Mouse (Mus musculus) bone marrow macrophage, adult 2 months (primary cell): ENCODE measurements at regions not wholly inside any gene's neighbourhood (a gene's known extent, or its start where the extent isn't known, plus 50 kb on each side); places are given as distances from the start of the nearest gene placed in this dataset.

Experiments used
- CTCF ChIP-seq: IDR thresholded peaks from 2 replicates; pipeline ENCODE4 v1.5.1; 2012; ENCODE audit warnings: low read depth, mild to moderate bottlenecking, low read length, moderate library complexity
- POLR2A ChIP-seq: IDR thresholded peaks from 2 replicates; pipeline ENCODE4 v1.6.1; 2012; ENCODE audit warnings: mild to moderate bottlenecking, low read depth, low read length, borderline replicate concordance

DNA sequence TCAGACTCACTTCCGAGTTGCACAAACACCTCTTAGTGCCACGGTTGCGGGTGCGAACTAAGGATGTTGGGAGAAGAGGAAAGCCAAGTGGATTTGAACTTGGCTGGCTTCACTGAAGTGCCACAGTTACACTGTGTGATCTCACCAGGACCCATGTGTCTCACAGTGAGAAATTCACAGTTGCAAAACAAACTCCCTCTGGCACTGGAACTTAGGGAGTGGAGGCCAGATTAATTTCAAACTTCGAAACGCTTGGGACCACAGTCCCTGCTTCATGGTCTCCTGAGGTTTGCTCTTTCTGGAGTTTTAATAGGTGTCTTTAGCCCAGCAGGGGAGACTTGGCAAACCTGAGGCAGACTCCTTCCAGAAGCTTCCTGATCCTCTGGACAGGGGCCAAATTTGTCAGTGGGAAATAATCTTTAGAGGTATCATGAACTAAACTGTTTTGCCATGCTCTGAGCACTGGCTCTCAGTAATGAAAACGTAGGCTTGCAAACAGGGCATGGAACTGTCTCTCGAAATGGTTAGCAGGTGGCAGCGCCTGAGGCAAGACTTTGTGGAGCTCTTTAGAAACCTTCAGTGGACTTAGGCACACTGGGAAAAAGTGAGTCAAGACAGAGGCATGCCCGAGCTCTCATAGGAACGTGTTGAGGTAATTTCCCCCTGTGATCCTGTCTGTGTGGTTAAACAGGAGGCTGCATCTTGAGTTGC lies 121.2 kb upstream of the Gm5148 start:
- TF ChIP-seq CTCF (no peak), POLR2A (no peak)
